Mouse (Mus musculus): Measurements from ENCODE around the gene Pmepa1. TPM values are rescaled to one million over a fixed set of nuclear protein-coding genes. Genes with fewer than 3 reads are reported as not detected.
A peak's percentile ranks its signal among the peaks of the same experiment; 100 is the strongest.

Pmepa1 gene
- total RNA-seq, 2 experiments from 2014 or later, result 20.0 to 24.4 TPM

GRCm38 (mm10) chr2:173292551-173292950, 16.2 kb upstream of the Pmepa1 start:
- no peak overlapping the region for H3K4me3 ChIP-seq
- no peak for TF ChIP-seq CTCF (IDR thresholded peaks at IDR 0.05)
- intact Hi-C loops (cut with DNase I), result no loop called here
- H3K27ac ChIP-seq, result no peak overlapping the region
- DNase-seq, result no peak

- Histone ChIP-seq H3K27ac (no peak overlapping the region), H3K4me3 (no peak overlapping the region)
- TF ChIP-seq CTCF (IDR thresholded peaks at IDR 0.05), result no peak
- intact Hi-C loops (cut with DNase I), result no loop called here
- DNase-seq, result no peak
These were observed 14.6 kb upstream of the Pmepa1 start for GRCm38 (mm10) chr2:173290981-173291380.

GRCm38 (mm10) chr2:173289928-173290327, 13.6 kb upstream of the Pmepa1 start:
- intact Hi-C loops (cut with DNase I), result no loop called here
- DNase-seq, result no peak
- no peak for TF ChIP-seq CTCF (IDR thresholded peaks at IDR 0.05)

GRCm38 (mm10) chr2:173285816-173286538, 9.6 kb upstream of the Pmepa1 start:
- no peak overlapping the region for H3K4me3 ChIP-seq
- no peak for DNase-seq
- no peak overlapping the region for H3K27ac ChIP-seq
- no peak for TF ChIP-seq CTCF (IDR thresholded peaks at IDR 0.05)
- intact Hi-C loops (cut with DNase I), result no loop called here

More at GRCm38 (mm10) chr2:173289928-173290327, 13.6 kb upstream of the Pmepa1 start:
- Histone ChIP-seq H3K27ac (no peak overlapping the region), H3K4me3 (no peak overlapping the region)

GRCm38 (mm10) chr2:173284771-173285170, 8.4 kb upstream of the Pmepa1 start:
- DNase-seq, result no peak
- TF ChIP-seq CTCF (IDR thresholded peaks at IDR 0.05), result no peak
- intact Hi-C loops (cut with DNase I), result no loop called here

GRCm38 (mm10) chr2:173282191-173282590, 5.9 kb upstream of the Pmepa1 start:
- intact Hi-C loops (cut with DNase I), result no loop called here
- no peak for TF ChIP-seq CTCF (IDR thresholded peaks at IDR 0.05)
- H3K27ac ChIP-seq, result no peak overlapping the region
- H3K4me3 ChIP-seq, result no peak overlapping the region
- DNase-seq, result no peak

More at GRCm38 (mm10) chr2:173284771-173285170, 8.4 kb upstream of the Pmepa1 start:
- Histone ChIP-seq H3K27ac (no peak overlapping the region), H3K4me3 (no peak overlapping the region)

- no peak for TF ChIP-seq CTCF (IDR thresholded peaks at IDR 0.05)
These were observed 4.9 kb upstream of the Pmepa1 start for GRCm38 (mm10) chr2:173281021-173281937.

GRCm38 (mm10) chr2:173278846-173279580, 2.7 kb upstream of the Pmepa1 start:
- H3K4me3 ChIP-seq, result no peak overlapping the region
- no peak for DNase-seq
- intact Hi-C loops (cut with DNase I), result loop anchor here (5.0 kb wide), 2 partner anchors 37 to 63 kb away; no protein-coding TSS in a partner anchor
- TF ChIP-seq CTCF (IDR thresholded peaks at IDR 0.05), result peak; percentile 35
- no peak overlapping the region for H3K27ac ChIP-seq

More at GRCm38 (mm10) chr2:173281021-173281937, 4.9 kb upstream of the Pmepa1 start:
- Histone ChIP-seq H3K4me3 (no peak overlapping the region), H3K27ac (no peak overlapping the region)
- DNase-seq, result peak; percentile 72
- intact Hi-C loops (cut with DNase I), result no loop called here

- no peak for DNase-seq
- Histone ChIP-seq H3K27ac (peak overlapping the region; percentile 88), H3K4me3 (peak overlapping the region; percentile 93)
- no peak for TF ChIP-seq CTCF (IDR thresholded peaks at IDR 0.05)
- intact Hi-C loops (cut with DNase I), result loop anchor here (5.0 kb wide), 2 partner anchors 35 to 65 kb away; no protein-coding TSS in a partner anchor
These were observed 526 bp upstream of the Pmepa1 start for GRCm38 (mm10) chr2:173276859-173277258.

GRCm38 (mm10) chr2:173275343-173276201, 761 bp downstream of the Pmepa1 start:
- peak; percentile 80 for DNase-seq
- H3K27ac ChIP-seq, result peak overlapping the region; percentile 91
- no peak for TF ChIP-seq CTCF (IDR thresholded peaks at IDR 0.05)
- peak overlapping the region; percentile 93 for H3K4me3 ChIP-seq
- intact Hi-C loops (cut with DNase I), result loop anchor here (2.0 to 5.0 kb wide), 3 partner anchors 33 to 67 kb away; no protein-coding TSS in a partner anchor

Data from gastrocnemius, adult 2 months (tissue).